Mouse (Mus musculus) liver, embryonic 11.5 days (tissue): Measurements from ENCODE around the gene Etv1. TPM values are rescaled to one million over a fixed set of nuclear protein-coding genes. Genes with fewer than 3 reads are reported as not detected.

ENCODE experiments used
- ATAC-seq: fragments of 200-750 bp; cut with Nextera tagmentation; replicated peaks from 2 replicates; pipeline ENCODE4 v1.8.0; 2017; ENCODE audit warnings: moderate number of reproducible peaks, mild to moderate bottlenecking, moderate TSS enrichment, moderate library complexity; ENCODE audit not compliant: low FRiP score
- DNase-seq: peaks from one replicate; pipeline ENCODE4 v3.0.0-alpha.2; 2017; ENCODE audit warnings: low spot score
- H3K27ac ChIP-seq: fragments of 300-500 bp; sonication (generic); 2 replicates; pipeline ENCODE4 v1.5.1; 2014; ENCODE audit warnings: mild to moderate bottlenecking, low read depth, low read length, control low read depth
- H3K27me3 ChIP-seq: fragments of 300-500 bp; sonication (generic); replicated peaks from 2 replicates; pipeline ENCODE4 v1.6.1; 2014; ENCODE audit warnings: low read length, mixed read lengths; ENCODE audit not compliant: control insufficient read depth, insufficient read depth
- H3K36me3 ChIP-seq: fragments of 300-500 bp; sonication (generic); 2 replicates; pipeline ENCODE4 v1.6.1; 2014; ENCODE audit warnings: mild to moderate bottlenecking, low read length, moderate library complexity, mixed read lengths; ENCODE audit not compliant: control insufficient read depth, insufficient read depth
- H3K4me1 ChIP-seq: fragments of 300-500 bp; sonication (generic); replicated peaks from 2 replicates; pipeline ENCODE4 v1.6.1; 2014; ENCODE audit warnings: low read length, mixed read lengths; ENCODE audit not compliant: control insufficient read depth, insufficient read depth
- H3K4me2 ChIP-seq: fragments of 300-500 bp; sonication (generic); 2 replicates; pipeline ENCODE4 v1.6.1; 2014; ENCODE audit warnings: mild to moderate bottlenecking, control low read depth, moderate library complexity
- H3K4me3 ChIP-seq: fragments of 300-500 bp; sonication (generic); 2 replicates; pipeline ENCODE4 v1.5.1; 2014; ENCODE audit warnings: low read depth, low read length, control low read depth
- H3K9ac ChIP-seq: fragments of 300-500 bp; sonication (generic); 2 replicates; pipeline ENCODE4 v1.6.1; 2014; ENCODE audit warnings: low read depth, low read length, control low read depth
- H3K9me3 ChIP-seq: fragments of 300-500 bp; sonication (generic); 2 replicates; pipeline ENCODE4 v1.6.1; 2016; ENCODE audit warnings: low read length, inconsistent platforms, mixed read lengths; ENCODE audit not compliant: control insufficient read depth
- WGBS: fragments of 180-500 bp; shearing (Covaris S2); extraction: QIAGEN DNeasy Blood & Tissue Kit; methylation state at CpG from one replicate; pipeline ENCODE4 v1.1.7; 2014; 5-methylcytosine and 5-hydroxymethylcytosine counted together
- polyA plus RNA-seq: library from polyadenylated mRNA; unstranded; fragments of >200 nt; fragmentation: Nextera tagmentation; extraction: Ambion mirVana; gene quantifications from 2 replicates; pipeline ENCODE4 v1.2.1, GENCODE M21; 2014

Gene Etv1
- polyA plus RNA-seq = 4.9 and 5.2 TPM in 2 replicates

DNA sequence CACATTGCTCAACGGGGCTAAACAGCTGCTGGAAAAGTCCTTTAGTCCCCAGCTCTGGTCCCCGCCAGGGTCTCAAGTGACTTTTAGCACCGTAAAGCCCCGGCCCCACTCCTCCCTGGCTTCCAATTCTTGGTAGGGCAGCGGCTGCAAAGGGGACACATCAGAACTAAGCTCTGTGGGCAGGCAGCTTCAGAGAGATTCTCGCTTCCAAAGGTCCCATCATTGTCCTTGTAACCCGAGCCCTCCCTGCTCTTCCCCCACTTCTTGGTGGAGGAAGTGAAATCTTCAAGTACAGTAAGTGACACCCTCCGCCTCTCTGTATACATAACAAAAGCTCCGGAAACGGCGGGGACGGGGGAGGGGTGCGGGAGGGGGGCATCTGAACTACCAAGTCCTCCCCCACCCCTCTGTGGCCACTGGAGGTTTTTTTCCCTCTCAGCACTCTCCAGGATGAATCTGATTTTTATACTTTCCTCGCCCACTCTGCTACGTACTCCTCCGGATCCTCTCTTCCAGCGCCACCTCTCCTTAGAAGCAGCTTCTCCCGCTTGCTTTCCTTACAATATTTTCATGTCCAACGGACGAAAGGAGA lies at the start of gene Etv1:
Etv1 (plus strand) TSS at position 195 of the 592 bp plus-strand sequence.
- peak within 1 kb of the TSS; percentile 69 for H3K27ac ChIP-seq
- peak; percentile 52 for ATAC-seq
- peak within 1 kb of the TSS; percentile 97 for H3K4me2 ChIP-seq
- peak within 1 kb of the TSS; percentile 61 for H3K4me3 ChIP-seq
- peak within 1 kb of the TSS; percentile 15 for H3K9ac ChIP-seq
- WGBS = under 1% methylated on average over 20 of the region's 20 CpGs
- no peaks in the 10 kb centered on the region for H3K27me3 ChIP-seq
- DNase-seq = peak; percentile 57
- H3K9me3 ChIP-seq = no peaks in the 10 kb centered on the region
- H3K4me1 ChIP-seq = 0 out of 2 replicates have a peak, but pooled peaks cover 3% of the 10 kb centered on the region
- no peaks in the 10 kb centered on the region for H3K36me3 ChIP-seq

DNA sequence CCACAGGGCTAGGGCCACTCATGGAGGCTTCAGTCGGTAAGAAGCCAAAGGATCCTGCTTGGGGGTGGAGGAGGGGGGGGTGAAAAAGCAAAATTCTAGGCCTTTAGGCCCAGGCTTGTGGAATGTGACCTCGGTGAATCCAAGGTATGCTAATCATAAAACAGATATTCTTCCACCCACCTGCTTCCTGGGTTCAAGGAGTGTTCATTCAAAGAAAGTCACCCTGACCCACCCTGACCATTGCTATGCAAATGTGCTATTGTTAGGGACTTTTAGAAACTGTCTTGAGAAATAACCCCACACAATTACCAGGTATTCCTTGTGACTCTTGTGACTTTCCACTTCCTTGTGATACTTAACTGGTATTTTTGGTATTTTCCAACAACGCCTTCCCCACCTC lies 49.5 kb upstream of the Etv1 start:
- ATAC-seq (no peak), DNase-seq (no peak)
- 66% methylated on average over 3 of the region's 3 CpGs for WGBS
- no peak overlapping the region for H3K4me3 ChIP-seq
- H3K4me2 ChIP-seq = no peak overlapping the region
- H3K9ac ChIP-seq = no peak overlapping the region
- no peaks in the 10 kb centered on the region for H3K27me3 ChIP-seq
- no peaks in the 10 kb centered on the region for H3K4me1 ChIP-seq
- H3K27ac ChIP-seq = no peak overlapping the region
- H3K36me3 ChIP-seq = no peaks in the 10 kb centered on the region
- H3K9me3 ChIP-seq = no peaks in the 10 kb centered on the region

DNA sequence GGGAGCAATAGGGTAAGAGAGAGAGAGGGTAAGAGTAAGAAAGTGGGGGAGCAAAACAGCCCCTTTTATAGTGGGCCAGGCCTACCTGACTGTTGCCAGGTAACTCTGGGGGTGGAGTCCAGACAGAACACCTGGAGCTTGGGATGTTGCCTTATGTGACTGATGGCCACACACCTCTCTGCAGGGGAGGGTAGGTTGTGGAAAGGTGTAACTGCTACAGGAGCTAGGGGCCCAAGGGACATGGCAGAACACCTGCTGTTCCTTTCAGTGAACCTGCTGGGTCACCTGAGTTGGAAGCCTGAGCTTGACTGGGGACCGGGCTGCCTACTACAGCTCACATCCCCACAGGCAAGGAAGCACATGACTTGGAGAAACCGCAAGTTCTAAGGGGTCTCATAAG lies 48.4 kb upstream of the Etv1 start:
- Histone ChIP-seq H3K9ac (no peak overlapping the region), H3K27me3 (no peaks in the 10 kb centered on the region), H3K9me3 (no peaks in the 10 kb centered on the region), H3K36me3 (no peaks in the 10 kb centered on the region), H3K4me1 (no peaks in the 10 kb centered on the region), H3K4me3 (no peak overlapping the region), H3K4me2 (no peak overlapping the region), H3K27ac (no peak overlapping the region)
- DNase-seq = no peak
- 88% methylated on average over 2 of the region's 2 CpGs for WGBS
- ATAC-seq = no peak

DNA sequence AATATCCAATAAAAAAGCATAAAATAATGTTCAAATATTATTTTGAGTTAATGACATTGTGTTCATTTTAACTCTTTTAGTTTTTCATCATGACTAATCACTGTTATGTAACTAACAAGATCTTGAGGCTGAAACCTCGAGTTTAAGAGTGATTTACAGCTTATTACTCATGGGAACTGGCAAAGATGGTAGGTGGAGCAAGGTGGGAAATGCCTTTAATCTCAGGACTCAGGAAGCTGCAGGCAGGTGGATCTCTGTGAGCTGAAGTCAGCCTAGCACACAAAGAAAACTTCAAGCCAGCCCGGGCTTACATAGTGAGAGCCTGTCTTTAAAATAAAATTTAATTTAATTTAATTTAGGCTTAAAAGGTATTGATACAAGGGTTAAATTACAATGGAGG lies 19.9 kb upstream of the Etv1 start:
- Histone ChIP-seq H3K4me2 (no peak overlapping the region), H3K9me3 (no peaks in the 10 kb centered on the region), H3K27ac (no peak overlapping the region), H3K4me1 (no peaks in the 10 kb centered on the region), H3K9ac (no peak overlapping the region), H3K36me3 (no peaks in the 10 kb centered on the region), H3K4me3 (no peak overlapping the region), H3K27me3 (no peaks in the 10 kb centered on the region)
- no peak for ATAC-seq
- WGBS = 47% methylated on average over 2 of the region's 2 CpGs
- DNase-seq = no peak

DNA sequence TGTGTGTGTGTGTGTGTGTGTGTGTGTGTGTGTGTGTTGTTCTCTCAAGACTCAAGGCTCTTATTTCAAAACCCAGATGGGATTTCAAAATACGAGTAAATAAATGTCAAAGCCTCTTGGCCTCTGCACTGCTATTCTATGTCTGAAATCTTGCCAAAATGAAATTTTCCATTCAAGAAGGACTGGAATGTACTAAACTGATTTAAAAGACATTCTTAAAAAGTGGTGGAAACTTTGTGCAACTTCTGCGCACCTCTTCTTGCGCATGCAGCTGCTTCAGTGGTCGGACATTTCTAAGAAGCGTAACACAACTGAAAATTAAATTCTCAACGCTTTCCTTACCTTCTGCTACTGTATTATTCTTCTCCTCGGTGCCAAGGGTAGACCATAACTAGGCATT lies 1.9 kb upstream of the Etv1 start:
- 80% methylated on average over 7 of the region's 7 CpGs for WGBS
- Histone ChIP-seq H3K36me3 (no peaks in the 10 kb centered on the region), H3K4me1 (0 out of 2 replicates have a peak, but pooled peaks cover 3% of the 10 kb centered on the region), H3K4me3 (no peak overlapping the region), H3K27me3 (no peaks in the 10 kb centered on the region), H3K27ac (no peak overlapping the region), H3K9ac (no peak overlapping the region), H3K4me2 (no peak overlapping the region), H3K9me3 (no peaks in the 10 kb centered on the region)
- no peak for DNase-seq
- no peak for ATAC-seq

DNA sequence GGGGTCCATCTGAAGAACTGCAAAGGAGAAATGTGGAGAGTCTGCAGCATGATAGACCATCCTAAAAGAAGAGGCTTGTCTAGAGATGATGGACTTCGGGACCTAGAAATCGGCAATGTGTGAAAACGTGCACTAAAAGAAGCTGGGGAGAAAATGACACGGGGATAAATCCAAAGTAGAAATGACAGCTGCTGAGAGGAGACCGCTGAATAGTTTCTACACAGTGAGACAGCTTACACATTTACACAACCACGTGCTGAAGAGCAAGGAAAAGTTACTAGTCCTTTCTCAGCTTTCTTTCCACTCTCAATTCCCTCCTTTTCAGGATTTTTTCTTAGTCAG lies 1.3 kb upstream of the Etv1 start:
- Histone ChIP-seq H3K4me3 (peak overlapping the region; percentile 61), H3K27me3 (no peaks in the 10 kb centered on the region), H3K9me3 (no peaks in the 10 kb centered on the region), H3K9ac (no peak overlapping the region), H3K27ac (no peak overlapping the region), H3K4me2 (peak overlapping the region; percentile 97), H3K36me3 (no peaks in the 10 kb centered on the region), H3K4me1 (0 out of 2 replicates have a peak, but pooled peaks cover 3% of the 10 kb centered on the region)
- no peak for ATAC-seq
- DNase-seq = no peak
- 15% methylated on average over 6 of the region's 6 CpGs for WGBS

DNA sequence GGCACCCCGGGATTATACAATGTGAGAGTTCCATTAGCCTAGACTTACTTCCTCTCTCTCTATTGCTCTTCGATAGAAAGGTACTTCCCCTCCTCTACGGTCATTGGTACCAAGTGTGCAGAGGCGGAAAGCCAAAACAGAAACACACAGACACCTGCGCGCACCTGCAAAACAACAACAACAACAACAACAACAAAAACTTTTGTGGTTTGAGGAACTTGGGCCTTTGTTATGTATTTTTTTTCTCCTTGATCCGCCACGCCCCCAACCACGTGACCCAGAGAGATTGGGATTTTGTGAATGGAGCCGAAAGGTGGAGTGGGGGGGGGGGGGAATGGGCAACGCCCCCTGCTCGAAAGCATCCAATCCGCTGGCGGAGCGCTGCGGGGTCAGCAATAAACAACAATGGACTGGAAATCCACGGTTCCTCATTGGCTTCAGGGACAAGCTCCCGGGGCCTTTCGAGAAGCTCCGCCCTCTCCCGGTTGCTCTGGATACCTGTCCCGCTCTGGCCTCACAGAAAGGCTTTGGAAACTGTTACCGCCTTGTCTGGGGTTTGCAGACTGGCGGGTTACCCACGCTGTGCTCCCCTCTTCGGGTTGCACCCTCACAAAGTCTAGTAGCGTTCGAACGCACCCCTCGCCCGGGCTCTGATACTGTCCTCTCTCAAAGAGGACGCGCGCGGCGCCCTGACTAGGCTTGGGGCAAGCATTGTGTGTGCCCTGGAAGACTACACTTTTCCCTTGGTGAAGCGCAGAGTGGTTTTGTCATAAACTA lies 693 bp upstream of the Etv1 start:
- ATAC-seq = peak; percentile 89

DNA sequence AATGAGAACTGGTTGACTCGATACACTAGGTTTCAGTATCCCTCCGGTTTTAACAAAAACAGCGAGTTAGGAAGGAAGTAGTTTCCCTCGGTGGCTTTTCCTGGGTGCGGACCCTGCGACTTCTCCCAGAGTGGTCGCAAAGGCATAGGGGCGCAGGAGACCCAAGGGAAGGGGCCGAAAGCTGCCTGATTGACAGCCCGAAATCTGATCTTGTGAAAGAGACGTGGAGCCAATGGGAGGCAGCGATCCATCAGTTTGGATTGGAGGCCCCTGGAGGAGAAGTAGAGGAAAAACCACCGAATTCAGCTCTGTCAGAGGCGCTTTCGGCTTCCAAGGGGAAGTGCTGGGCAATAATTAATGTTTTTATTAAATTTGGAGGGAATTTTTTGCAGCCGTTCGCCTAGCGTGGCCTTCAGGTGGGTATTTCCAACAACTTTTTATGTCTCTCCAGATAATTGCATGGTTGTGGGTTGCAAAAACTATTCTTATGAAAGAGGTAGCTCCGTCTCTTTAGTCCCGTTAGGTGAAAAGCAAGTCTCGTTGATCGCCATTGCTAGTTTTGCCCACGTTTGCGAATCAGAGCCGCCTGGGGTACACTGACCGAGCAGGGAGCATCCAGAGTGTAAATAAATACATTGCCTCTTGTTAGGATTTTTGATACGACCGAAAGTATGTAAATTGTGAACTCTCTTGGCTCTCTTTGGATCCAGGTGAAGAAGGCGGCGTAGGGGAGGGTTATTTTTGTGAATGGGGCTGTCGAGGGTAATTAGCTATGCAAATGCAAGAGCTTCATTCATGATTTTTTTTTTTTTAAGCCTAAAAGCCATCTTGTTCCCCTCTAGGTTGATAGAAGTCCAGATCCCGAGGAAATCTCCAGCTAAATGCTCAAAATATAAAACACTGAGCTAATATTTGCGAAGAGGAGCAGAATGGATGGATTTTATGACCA lies 1.1 kb downstream of the Etv1 start:
- WGBS = under 1% methylated on average over 33 of the region's 33 CpGs
- Histone ChIP-seq H3K27me3 (no peaks in the 10 kb centered on the region), H3K4me1 (0 out of 2 replicates have a peak, but pooled peaks cover 3% of the 10 kb centered on the region), H3K4me3 (peak overlapping the region; percentile 61), H3K36me3 (no peaks in the 10 kb centered on the region), H3K4me2 (peak overlapping the region; percentile 97), H3K9ac (peak overlapping the region; percentile 15), H3K9me3 (no peaks in the 10 kb centered on the region), H3K27ac (peak overlapping the region; percentile 16; the same call in 1 of the 2 replicates)
- DNase-seq (peak; percentile 54), ATAC-seq (0 out of 2 replicates have a peak, but pooled peaks have one; percentile 13)

More for the DNA sequence above, 693 bp upstream of the Etv1 start:
- Histone ChIP-seq H3K27me3 (no peaks in the 10 kb centered on the region), H3K27ac (peak overlapping the region; percentile 69), H3K4me1 (0 out of 2 replicates have a peak, but pooled peaks cover 3% of the 10 kb centered on the region), H3K4me3 (peak overlapping the region; percentile 61), H3K4me2 (peak overlapping the region; percentile 97), H3K36me3 (no peaks in the 10 kb centered on the region), H3K9ac (peak overlapping the region; percentile 15; the same call in 1 of the 2 replicates), H3K9me3 (no peaks in the 10 kb centered on the region)
- DNase-seq = peak; percentile 80
- WGBS = under 1% methylated on average over 36 of the region's 37 CpGs
